Mouse (Mus musculus): ENCODE data around the gene Kcnh3. TPM values are rescaled to one million over a fixed set of nuclear protein-coding genes. Genes with fewer than 3 reads are reported as not detected.

Gene Kcnh3
- polyA plus RNA-seq, 1 experiment from 2014 or later, result 0.44 TPM

Other genes starting within 250 kb of the Kcnh3 start
- 180 and 185 TPM in 2 replicates for gene Tuba1c, start 195.0 kb upstream of the Kcnh3 start, polyA plus RNA-seq (2015; fragmentation: Nextera tagmentation; extraction: Ambion mirVana)
- gene Prph, start 169.7 kb upstream of the Kcnh3 start, polyA plus RNA-seq (2015; fragmentation: Nextera tagmentation; extraction: Ambion mirVana), result 5.9 and 12.6 TPM in 2 replicates
- 33.8 and 39.4 TPM in 2 replicates for gene Troap, start 150.3 kb upstream of the Kcnh3 start, polyA plus RNA-seq (2015; fragmentation: Nextera tagmentation; extraction: Ambion mirVana)
- 0.72 and 1.1 TPM in 2 replicates for gene C1ql4, start 137.0 kb upstream of the Kcnh3 start, polyA plus RNA-seq (2015; fragmentation: Nextera tagmentation; extraction: Ambion mirVana)
- 8.6 and 8.8 TPM in 2 replicates for gene Dnajc22, start 131.7 kb upstream of the Kcnh3 start, polyA plus RNA-seq (2015; fragmentation: Nextera tagmentation; extraction: Ambion mirVana)
- gene Spats2, start 98.9 kb upstream of the Kcnh3 start, polyA plus RNA-seq (2015; fragmentation: Nextera tagmentation; extraction: Ambion mirVana), result 47.1 and 50.5 TPM in 2 replicates
- 149 and 172 TPM in 2 replicates for gene Mcrs1, start 27.1 kb downstream of the Kcnh3 start, polyA plus RNA-seq (2015; fragmentation: Nextera tagmentation; extraction: Ambion mirVana)
- gene Prpf40b, start 70.2 kb downstream of the Kcnh3 start, polyA plus RNA-seq (2015; fragmentation: Nextera tagmentation; extraction: Ambion mirVana), result 56.4 and 66.5 TPM in 2 replicates
- 0.21 and 0.43 TPM in 2 replicates for gene Fam186b, start 71.0 kb downstream of the Kcnh3 start, polyA plus RNA-seq (2015; fragmentation: Nextera tagmentation; extraction: Ambion mirVana)
- 31.7 and 32.4 TPM in 2 replicates for gene Fmnl3, start 145.6 kb downstream of the Kcnh3 start, polyA plus RNA-seq (2015; fragmentation: Nextera tagmentation; extraction: Ambion mirVana)
- 502 and 516 TPM in 2 replicates for gene Tmbim6, start 168.0 kb downstream of the Kcnh3 start, polyA plus RNA-seq (2015; fragmentation: Nextera tagmentation; extraction: Ambion mirVana)
- gene Nckap5l, start 232.9 kb downstream of the Kcnh3 start, polyA plus RNA-seq (2015; fragmentation: Nextera tagmentation; extraction: Ambion mirVana), result 9.5 and 11.1 TPM in 2 replicates
- gene Bcdin3d, start 249.9 kb downstream of the Kcnh3 start, polyA plus RNA-seq (2015; fragmentation: Nextera tagmentation; extraction: Ambion mirVana), result 15.6 and 17.3 TPM in 2 replicates